Mouse (Mus musculus) kidney, adult 11 months (tissue): ENCODE measurements around the gene Stap1.

Experiments used
- DNase-seq: peaks from one replicate; pipeline ENCODE4 v3.0.0; 2022

The Stap1 gene

GRCm38 (mm10) chr5:86071538-86071937 lies at the start of gene Stap1:
Gene Stap1 (plus strand): TSS chr5:86071746.
- DNase-seq: no peak

- no peak for DNase-seq
These were observed 41.7 kb upstream of the Stap1 start for GRCm38 (mm10) chr5:86029820-86030219.

- no peak for DNase-seq
These were observed 8.0 kb upstream of the Stap1 start for GRCm38 (mm10) chr5:86063501-86063900.

- DNase-seq: peak; percentile 97
These were observed 6.3 kb upstream of the Stap1 start, which contains the start of gene Cenpc1 for GRCm38 (mm10) chr5:86065101-86065875. Gene Cenpc1 (minus strand): TSS chr5:86065583.

GRCm38 (mm10) chr5:86065876-86066550 lies 5.5 kb upstream of the Stap1 start:
- DNase-seq: no peak

GRCm38 (mm10) chr5:86066551-86066929 lies 5.0 kb upstream of the Stap1 start:
- DNase-seq: peak; percentile 88

GRCm38 (mm10) chr5:86068451-86068850 lies 3.1 kb upstream of the Stap1 start:
- no peak for DNase-seq

- DNase-seq: no peak
These were observed 2.4 kb upstream of the Stap1 start for GRCm38 (mm10) chr5:86069121-86069520.

GRCm38 (mm10) chr5:86072756-86073386 lies 1.3 kb downstream of the Stap1 start:
- DNase-seq: no peak

- DNase-seq: no peak
These were observed 7.3 kb downstream of the Stap1 start for GRCm38 (mm10) chr5:86078720-86079334.

GRCm38 (mm10) chr5:86083987-86084386 lies 12.4 kb downstream of the Stap1 start:
- no peak for DNase-seq

- no peak for DNase-seq
These were observed 13.4 kb downstream of the Stap1 start for GRCm38 (mm10) chr5:86084979-86085378.

- DNase-seq: no peak
These were observed 15.2 kb downstream of the Stap1 start for GRCm38 (mm10) chr5:86086751-86087150.

- no peak for DNase-seq
These were observed 23.2 kb downstream of the Stap1 start for GRCm38 (mm10) chr5:86094754-86095153.

GRCm38 (mm10) chr5:86098988-86099387 lies 27.4 kb downstream of the Stap1 start:
- DNase-seq: no peak

GRCm38 (mm10) chr5:86100621-86101020 lies 29.1 kb downstream of the Stap1 start:
- no peak for DNase-seq

GRCm38 (mm10) chr5:86102176-86102575 lies 30.6 kb downstream of the Stap1 start:
- no peak for DNase-seq

GRCm38 (mm10) chr5:86106610-86107009 lies 35.1 kb downstream of the Stap1 start:
- no peak for DNase-seq

GRCm38 (mm10) chr5:86111074-86111473 lies 39.5 kb downstream of the Stap1 start:
- no peak for DNase-seq

GRCm38 (mm10) chr5:86113037-86113436 lies 41.5 kb downstream of the Stap1 start:
- DNase-seq: no peak

- no peak for DNase-seq
These were observed 42.5 kb downstream of the Stap1 start for GRCm38 (mm10) chr5:86113997-86114396.

- no peak for DNase-seq
These were observed 47.0 kb downstream of the Stap1 start for GRCm38 (mm10) chr5:86118457-86119094.

- no peak for DNase-seq
These were observed 57.2 kb downstream of the Stap1 start for GRCm38 (mm10) chr5:86128749-86129148.
